In genomic region chr8:10292600-10292999, GRCm38 (mm10) we compare ENCODE assay signal across 10 mouse cellular contexts.
"Had no signal": no experiment of that assay in that cellular context is flagged by ENCODE, and none has a peak within 500 bp of the region (broad histone marks: within the 10 kb centered on the region; RNA-seq: fewer than 3 reads in every experiment).

No protein-coding gene starts in this region.

- ATAC-seq: midbrain, embryonic 13.5 days; midbrain, embryonic 15.5 days had no signal

- DNase-seq: lung, adult 18-20 months; lung, embryonic 14.5 days; lung, postnatal 10 days; lung, postnatal 4 days; right cerebral cortex, postnatal 14 days; thymus, adult 18-20 months; thymus, postnatal 14 days; thymus, postnatal 36 days had no signal
